Mouse (Mus musculus): ENCODE measurements around the gene Cth.

Gene Cth

DNA sequence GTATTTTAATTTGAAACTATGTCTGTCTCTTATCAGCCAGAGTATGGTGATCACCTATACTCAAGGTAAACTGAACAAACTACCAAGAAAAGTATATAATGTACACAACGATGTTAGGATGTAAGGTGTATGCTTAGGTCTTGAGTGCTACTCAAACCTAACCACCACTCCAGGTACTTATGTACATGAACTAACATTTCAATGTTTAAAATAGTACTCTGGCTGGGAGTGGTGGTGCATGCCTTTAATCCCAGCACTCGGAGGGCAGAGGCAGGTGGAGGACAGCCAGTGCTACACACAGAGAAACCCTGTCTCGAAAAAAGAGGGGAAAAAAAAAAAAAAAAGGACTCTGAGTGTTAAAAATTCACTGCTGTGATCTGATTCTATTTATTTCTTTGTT is 16.7 kb downstream of the Cth start:
- DNase-seq: no peak

DNA sequence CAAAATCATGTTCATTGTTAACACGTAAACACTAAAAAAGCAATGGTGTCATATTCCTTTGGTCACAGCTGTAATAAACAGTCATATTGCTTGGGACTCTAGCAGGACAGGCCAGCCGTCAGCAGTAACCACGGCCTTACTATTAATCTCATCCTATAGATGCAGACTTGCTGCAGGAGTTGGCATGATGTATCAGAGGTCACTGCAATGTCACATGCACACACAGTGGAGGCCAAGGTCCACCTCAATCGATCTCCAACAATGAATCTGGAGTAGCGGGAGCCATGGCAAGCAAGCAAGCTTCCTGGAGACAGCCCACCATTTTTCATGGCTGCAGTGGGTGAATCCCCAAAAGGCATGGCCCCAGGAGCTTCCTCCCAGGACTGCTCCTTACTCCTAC is 23.2 kb downstream of the Cth start:
- DNase-seq: no peak

GRCm38 (mm10) chr3:157899986-157900385 is 24.9 kb downstream of the Cth start:
- no peak for DNase-seq

DNA sequence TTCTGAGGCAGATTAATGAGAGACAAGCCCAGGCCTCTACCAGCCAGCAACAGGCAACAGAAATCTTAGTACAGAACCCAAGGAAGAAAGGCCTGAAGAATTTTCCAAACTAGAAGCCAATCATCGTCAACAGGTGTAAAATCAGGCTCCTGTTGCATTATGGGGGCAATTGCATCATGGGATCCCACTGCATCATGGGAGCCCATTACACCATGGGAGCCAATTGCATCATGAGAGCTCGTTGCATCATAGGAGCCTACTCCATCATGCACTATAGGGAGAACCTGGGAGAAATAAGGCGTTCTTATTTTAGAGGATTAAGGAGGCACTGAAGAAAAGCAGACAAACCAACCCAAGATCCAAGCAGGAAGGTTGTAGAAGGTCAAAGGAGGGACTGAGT is 27.2 kb downstream of the Cth start:
- DNase-seq: no peak

DNA sequence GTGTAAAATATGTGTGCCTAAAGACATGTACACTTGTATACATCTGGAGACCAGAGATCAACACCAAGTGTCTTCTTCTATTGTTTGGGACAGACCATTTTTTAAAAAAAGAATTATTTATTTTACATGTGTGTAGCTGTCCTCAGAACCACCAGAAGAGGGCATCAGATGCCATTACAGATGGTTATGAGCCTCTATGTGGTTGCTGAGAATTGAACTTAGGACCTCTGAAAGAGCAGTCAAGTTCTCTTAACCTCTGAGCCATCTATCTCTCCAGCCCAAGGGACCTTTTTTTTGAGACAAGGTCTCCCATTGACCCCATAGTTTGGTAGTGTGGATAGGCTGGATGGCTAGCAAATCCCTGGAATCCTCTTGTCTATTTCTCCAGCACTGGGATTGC is 33.1 kb downstream of the Cth start:
- no peak for DNase-seq

DNA sequence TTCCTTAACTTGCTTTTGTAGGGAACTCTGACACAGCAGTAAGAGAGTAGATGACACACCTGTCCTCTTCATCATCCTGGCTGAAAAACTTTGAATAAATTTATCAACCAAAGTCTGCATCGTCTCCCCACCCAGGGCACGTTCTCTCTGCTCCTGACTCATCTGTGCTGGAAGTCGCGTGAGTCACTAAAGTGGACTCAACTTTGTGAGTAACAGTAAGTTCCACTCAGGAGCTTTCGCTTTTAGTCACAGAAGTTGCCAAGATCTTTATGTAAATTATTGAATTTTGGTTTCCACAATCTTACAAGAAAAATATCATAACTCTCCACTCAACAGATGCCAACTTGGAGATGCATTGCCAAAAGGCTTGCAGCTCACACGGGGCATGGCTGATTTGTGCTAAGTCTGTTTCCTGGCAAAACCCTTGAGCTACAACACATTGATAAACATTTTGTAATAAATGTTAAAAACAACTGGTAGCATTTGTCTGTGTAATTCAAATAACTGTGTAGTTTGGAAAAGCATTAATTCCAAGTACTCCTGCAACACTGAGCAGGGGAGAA is 40.7 kb downstream of the Cth start:
- no peak for DNase-seq

GRCm38 (mm10) chr3:157883085-157883484 is 41.8 kb downstream of the Cth start:
- DNase-seq: no peak

- DNase-seq: no peak
Observed at GRCm38 (mm10) chr3:157881992-157882391, 42.9 kb downstream of the Cth start.

DNA sequence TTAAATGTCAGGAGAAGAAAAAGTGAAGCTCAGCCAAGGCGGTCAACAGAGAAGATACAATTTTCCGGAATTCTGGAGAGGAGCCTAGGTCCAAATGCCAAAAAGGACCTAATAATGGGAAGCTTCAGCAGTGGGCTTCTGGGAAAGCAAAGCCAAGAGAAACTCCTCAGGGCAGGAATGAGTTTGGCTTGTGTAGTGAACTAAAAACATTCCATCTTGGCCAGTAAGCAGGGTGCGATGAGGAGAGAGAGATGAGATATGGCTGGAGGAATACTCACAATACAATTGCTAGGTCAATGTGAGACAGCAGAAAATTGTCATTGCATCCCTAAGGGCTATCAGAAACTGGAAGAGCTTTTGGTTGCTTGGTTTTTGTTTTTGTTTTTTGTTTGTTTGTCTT is 43.9 kb downstream of the Cth start:
- no peak for DNase-seq

DNA sequence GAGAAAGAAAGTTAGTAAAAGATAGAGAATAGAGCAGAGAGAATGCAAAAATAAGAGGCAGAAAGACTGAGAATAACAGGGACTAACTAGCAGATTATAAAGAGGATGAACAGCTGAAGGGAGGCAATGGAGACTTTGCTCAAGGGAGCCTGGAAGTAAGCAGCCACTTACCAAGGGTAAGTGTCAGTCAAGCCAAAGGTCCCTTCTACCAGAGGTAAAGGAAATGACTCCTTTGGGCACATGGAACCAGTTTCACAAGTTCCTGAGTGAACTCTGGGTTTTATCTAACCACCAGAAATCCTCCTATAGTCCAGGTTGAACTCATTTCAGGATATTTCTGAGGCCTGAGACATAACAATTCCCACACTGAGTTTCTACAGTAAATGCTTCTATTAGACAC is 47.0 kb downstream of the Cth start:
- DNase-seq: no peak

- peak; percentile 70 for DNase-seq
Observed at GRCm38 (mm10) chr3:157876439-157877156, 48.3 kb downstream of the Cth start.

- DNase-seq: no peak
Observed at GRCm38 (mm10) chr3:157872897-157873296, 52.0 kb downstream of the Cth start.

- no peak for DNase-seq
Observed at GRCm38 (mm10) chr3:157867836-157868235, 57.0 kb downstream of the Cth start.

DNA sequence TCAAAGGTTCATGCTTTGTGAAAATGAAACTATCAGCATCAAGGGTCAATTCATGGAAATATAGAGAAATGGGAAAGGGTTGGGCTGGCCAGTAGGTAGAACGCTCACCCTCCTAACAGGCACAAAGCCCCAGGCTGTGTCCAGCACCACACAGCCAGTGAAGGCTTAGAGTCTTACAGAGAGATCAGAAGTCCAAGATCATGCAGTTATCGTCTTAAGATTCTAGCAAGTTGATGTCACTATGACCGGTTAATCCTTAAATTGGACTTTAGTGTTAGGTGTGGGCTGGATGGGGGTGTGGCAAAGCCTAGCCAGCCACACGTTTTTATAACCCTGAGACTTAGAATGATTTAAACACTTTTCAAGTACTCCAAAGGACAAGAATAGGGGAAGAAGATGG is 58.6 kb downstream of the Cth start:
- peak; percentile 5 for DNase-seq

- no peak for DNase-seq
Observed at GRCm38 (mm10) chr3:157865848-157866247, 59.0 kb downstream of the Cth start.

DNA sequence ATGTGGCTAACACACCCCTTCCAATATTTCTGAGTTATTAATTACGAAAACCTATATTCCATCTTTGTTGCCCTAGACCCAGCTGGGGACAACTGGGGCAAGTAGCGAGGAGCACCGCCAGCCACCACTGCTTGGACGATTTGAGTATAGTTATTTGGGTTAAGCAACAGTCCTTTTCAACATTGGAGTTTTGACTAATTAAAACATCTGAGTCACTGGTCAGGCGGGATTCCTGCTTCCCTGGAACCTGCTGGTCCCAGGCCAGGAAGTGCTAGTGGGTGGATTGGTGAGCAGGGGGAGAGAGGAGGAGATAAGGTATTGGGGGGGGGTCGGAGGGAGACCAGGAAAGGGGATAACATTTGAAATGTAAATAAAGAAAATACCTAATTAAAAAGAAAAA is 59.4 kb downstream of the Cth start:
- DNase-seq: no peak

- no peak for DNase-seq
Observed at GRCm38 (mm10) chr3:157852806-157853205, 72.1 kb downstream of the Cth start.

DNA sequence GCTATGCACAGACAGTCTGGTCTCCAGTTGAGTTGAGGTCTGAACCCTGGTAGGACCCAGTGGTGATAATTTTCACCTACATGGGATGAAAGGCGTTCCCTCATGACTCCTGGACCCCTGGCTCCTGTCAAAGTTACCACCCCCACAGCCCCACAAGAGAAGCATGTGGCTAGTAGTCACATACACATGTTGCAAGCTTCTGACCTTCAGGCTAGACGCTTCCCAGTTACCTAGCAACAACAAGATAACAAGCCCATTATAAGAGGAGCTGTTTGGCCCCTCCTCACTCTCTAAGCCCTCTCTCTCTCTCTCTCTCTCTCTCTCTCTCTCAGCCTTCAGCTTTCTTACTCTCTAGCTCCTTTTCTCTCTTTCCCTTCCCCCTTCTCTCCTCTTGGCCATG is 76.4 kb downstream of the Cth start:
- DNase-seq: no peak

DNA sequence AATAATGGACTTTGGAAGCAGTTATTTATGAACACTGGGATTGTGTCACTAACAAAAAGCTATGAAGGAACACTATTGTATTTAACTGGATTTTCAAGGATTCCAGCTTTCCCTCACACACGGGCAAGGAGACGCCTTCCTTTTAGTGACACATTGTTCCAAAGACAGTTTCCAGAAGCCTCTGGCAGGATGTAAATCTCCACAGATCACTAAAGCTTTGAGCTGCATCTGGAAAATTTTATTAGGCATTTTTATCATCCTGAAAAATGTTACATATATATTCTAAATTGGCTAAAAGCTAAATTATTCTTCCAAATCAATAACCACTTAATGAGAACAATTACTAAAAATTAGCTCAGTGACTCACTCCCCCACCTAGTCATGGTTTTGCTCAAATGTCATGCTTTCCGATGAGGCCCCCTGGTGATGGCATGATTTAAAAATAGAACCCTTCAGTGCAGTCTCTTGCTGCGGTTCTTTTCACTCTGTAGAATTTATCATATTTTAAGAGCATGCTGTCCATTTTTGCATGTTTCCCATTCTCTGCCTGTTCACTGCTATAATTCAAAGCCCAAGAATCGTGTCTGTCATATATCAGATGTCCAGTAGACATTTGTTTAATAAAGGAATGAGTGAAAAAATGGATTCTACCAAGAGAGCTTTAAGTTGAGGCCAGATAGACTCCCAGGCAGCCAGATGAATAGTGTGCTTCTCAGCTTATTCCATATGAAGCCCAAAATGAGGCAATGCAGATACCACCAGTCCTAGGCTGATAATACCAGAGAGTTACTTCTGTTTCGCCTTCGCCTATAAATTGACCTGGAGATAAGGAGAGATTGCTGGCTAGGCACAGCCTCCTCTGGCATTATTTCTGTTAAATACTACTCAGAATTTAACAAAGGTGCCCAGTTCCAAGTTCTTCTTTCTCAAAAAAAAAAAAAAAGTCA is 77.3 kb downstream of the Cth start:
- DNase-seq: no peak

Measured in kidney, postnatal 14 days (tissue).